Mouse (Mus musculus) kidney, adult 9 months (tissue): ENCODE measurements around the gene Calhm2.

Experiments used
- DNase-seq: peaks from one replicate; pipeline ENCODE4 v3.0.0; 2022

Gene Calhm2

DNA sequence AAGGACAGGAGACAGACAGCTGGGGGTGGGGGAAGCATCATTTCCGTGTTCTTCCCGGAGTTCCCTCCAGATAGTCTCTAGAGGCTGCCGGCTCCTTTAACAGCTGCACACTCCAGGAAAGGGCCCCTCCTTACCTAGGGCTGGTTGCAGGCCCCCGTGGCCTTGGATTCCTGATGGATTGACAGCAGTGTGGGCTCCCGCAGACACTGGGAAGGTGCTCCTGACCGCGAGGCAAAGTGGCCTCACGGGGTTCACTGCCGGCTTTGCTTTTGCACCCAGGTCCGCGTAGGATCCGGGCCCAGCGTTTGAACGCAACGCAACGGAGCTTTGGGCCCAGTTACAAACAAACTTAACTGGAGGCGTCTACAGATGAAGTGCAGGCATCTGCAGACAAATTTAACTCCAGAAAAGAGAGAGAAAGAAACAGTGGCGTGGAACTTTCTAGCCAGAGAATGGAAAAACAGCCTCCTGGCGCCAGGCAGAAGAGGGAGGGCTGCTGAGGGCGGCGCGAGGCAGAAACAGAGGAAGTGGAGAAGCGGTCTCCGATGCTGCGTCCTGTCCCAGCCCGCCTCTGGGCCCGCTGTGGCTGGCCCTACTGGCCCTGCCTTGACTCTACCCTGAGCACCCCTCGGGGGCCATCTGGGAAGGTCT, at the start of gene Calhm2:
Calhm2 (minus strand) TSS at position 524 of the 651 bp plus-strand sequence.
- no peak for DNase-seq

DNA sequence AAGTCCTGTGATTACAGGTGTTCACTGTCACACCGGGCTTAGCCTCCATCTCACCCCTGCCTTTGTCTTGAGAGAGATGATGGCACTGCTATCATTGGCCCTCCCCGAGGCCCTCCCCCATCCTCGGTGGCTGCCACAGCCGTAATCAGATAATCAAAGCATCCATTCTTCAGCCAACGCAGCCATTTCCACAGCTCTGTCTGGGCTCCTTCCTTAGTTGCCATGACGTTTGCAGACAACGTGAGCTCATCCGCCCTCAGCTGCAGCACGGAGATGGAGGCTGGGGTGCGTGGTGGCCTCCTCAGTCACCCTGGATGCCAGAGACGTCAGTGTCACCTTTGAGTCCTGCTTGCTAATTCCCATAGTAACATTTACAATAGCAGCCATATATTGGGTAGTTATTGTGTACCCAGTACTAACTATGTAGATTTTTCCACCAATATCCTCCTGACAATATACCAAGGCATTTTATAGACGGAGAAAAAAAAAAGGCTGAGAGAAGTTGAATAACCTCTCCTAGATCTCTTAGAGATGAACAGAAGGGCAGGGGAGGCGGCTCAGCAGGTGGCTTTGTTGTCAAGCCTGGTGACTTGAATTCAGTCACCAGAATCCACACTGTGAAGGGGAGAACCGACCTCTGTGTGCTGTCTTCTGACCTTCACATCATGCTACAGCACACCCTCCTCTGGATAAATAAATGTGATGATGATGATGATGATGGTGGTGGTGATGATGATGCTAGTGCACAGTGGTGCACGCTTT, 48.6 kb upstream of the Calhm2 start:
- no peak for DNase-seq

DNA sequence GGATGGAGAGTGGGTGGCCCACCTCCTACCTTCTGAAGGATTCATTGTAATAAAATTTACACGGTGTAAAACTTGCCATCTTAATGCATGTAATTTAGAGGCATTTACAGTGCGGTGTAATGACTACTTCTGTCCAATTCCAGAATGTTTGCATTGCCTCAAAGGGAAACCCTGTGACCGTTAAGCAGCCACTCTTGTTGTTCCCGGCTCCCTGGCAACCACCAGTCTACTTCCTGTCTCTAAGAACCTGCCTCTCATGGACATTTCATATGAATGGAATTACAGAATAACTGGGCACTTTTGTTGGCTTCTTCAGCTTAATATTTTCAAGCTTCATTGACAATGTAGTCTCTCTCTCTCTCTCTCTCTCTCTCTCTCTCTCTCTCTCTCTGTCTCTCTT, 46.6 kb upstream of the Calhm2 start:
- DNase-seq, result no peak

- no peak for DNase-seq
These were observed 46.1 kb upstream of the Calhm2 start for GRCm38 (mm10) chr19:47184221-47184620.

DNA sequence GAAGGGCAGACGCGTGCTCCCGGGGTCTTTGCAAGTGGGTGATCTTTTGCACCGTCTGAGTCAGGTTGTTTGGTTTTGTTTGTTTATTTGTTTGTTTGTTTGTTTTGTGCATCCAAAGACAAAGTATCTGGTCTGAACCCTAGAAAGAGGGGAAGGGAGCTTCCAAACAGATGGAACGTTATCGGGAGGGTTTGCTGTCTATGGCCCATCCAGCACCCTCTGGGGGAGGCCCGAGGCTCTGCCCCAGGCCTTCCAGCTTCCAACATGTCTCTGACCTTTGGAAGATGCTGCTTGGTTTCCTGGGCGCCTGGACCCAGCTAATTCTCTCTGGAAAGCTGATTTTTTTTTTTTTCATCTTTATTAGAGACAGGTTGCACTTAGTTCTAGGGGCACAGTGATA, 41.9 kb upstream of the Calhm2 start:
- DNase-seq, result no peak

- DNase-seq, result no peak
These were observed 41.2 kb upstream of the Calhm2 start for GRCm38 (mm10) chr19:47179272-47179809.

GRCm38 (mm10) chr19:47178431-47179271, 40.6 kb upstream of the Calhm2 start, which contains the start of gene Neurl1a:
Neurl1a (plus strand) TSS chr19:47178820.
- no peak for DNase-seq

DNA sequence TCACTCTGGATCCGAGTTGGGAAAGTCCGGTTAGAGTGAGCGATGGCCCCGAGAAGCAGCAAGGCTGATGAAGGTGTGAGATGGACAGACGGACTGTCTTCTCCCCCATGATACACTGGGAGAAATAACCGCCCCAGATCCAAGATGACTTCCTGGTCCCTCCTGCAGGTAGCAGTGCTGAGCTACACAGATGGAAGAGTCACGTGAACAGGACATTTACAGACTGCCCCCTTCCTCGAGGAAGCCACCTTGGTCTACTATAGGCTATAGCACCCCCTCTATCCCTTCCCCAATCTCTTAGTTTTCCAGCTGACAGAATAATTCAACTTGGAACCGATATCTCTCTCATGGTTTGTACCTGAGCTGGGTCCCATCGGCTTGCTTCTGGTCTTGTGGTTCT, 39.9 kb upstream of the Calhm2 start:
- DNase-seq, result no peak

DNA sequence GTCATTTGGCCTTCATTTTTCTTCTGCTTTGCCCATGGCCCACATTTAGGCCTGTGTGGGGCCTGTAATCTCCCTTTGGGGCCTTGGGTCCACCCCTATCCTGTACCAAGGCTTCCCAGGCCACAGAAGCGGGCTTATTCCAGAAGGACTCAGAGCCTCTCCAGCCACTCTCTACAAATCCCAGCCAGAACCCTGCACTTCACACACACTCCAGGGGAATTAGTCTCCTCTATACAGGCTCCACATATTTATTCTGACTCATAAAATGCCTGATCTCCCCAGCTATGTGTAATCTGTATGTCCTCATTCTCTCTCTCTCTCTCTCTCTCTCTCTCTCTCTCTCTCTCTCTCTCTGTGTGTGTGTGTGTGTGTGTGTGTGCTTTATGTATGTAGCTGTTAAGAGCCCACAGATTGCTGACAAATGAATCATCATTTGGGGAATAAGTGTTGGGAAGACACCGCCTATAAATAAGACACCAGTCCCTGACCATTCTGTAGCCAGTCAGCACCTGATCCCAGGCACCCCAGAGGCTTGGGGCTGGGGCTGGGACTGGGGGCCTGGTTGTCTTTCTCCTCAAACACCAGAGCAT, 38.9 kb upstream of the Calhm2 start:
- no peak for DNase-seq

DNA sequence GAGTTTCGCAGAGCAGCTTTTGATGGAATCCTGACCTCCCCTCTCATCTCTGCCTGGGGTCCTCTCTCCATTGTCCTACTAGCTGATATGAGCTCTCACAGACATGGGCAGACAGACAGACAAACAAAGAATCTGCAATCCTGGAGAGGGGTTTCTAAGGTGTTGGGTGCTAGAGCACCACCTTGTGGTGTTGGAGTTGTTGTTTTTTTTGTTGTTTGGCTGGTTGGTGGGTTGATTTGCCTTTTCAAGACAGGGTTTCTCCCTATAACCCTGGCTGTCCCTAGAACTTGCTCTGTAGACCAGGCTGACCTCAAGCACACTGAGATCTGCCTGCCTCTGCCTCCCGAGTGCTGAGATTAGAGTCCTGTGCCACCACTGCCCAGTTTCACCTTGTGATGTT, 37.4 kb upstream of the Calhm2 start:
- no peak for DNase-seq

- peak; percentile 58 for DNase-seq
These were observed 36.4 kb upstream of the Calhm2 start for GRCm38 (mm10) chr19:47174515-47174914.

DNA sequence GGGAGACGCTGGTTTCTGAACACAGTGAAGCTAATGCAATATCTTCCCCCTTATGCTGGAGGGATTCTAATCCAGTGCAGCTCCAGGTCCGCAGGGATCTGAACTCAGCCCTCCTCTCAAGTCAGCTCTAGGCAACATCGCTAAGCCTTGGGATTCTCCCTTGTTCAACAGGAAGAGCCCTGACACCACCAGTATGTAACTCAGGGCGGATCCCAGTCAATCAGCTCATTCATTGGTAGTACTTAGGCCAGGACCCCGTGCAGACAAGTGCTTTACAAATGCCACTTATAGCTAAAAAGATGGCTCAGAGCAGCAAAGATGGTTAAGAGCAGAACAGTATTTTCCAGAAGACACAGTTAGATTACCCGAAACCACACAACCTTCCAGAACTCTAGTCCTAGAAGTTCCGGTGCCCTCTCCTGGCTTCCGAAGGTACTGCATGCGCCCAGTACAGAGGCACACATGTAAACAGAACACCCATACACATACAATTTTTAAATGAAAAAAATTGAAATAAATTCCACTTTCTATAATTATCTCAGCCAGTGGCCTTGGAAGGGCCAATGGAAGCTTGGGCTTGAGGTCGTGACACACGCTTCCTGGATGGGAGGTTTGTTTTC, 30.8 kb upstream of the Calhm2 start:
- peak; percentile 89 for DNase-seq

GRCm38 (mm10) chr19:47168223-47168622, 30.1 kb upstream of the Calhm2 start:
- peak; percentile 48 for DNase-seq

- DNase-seq, result no peak
These were observed 29.6 kb upstream of the Calhm2 start for GRCm38 (mm10) chr19:47167617-47168214.

GRCm38 (mm10) chr19:47166758-47167157, 28.7 kb upstream of the Calhm2 start:
- DNase-seq, result no peak

GRCm38 (mm10) chr19:47163176-47163744, 25.2 kb upstream of the Calhm2 start:
- no peak for DNase-seq

DNA sequence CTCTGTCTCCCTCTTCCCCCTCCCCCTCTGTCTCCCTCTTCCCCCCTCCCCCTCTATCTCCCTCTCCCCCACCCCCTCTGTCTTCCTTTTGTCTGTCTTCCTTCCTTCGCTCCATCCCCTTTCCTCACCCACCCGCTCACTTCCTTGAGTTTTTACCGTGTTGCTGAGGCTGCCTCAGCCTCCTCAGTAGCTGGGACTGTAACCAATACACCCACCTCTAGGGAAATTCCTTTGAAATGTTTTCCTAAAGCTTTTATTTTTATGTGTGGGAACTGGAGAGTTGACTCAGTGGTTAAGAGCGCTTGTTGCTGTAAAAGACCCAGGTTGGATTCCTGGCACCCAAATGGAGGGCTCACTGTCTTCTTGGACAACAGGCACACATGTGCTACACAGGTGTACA, 23.6 kb upstream of the Calhm2 start:
- DNase-seq, result no peak

- no peak for DNase-seq
These were observed 19.6 kb upstream of the Calhm2 start, which contains the start of gene Calhm3 for GRCm38 (mm10) chr19:47157664-47158063. Calhm3 (minus strand) TSS chr19:47157764.

DNA sequence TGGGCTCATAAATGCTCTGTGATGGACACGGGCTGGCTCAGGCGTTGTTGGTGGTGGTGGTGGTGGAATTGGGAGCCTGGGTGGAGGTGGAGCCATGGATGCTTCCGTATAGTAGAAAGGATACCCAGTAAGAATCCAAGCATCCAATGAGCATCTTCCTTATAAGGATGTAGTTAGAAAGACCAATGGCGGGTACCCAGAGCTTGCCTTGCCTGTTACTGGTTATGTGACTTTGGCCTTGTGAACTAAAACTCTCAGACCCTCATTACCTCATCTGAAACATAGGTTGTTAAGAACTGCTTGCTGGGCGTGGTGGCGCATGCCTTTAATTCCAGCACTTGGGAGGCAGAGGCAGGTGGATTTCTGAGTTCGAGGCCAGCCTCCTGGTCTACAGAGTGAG, 15.7 kb upstream of the Calhm2 start:
- DNase-seq, result no peak

GRCm38 (mm10) chr19:47152062-47152369, 13.9 kb upstream of the Calhm2 start:
- no peak for DNase-seq

- no peak for DNase-seq
These were observed 13.4 kb upstream of the Calhm2 start for GRCm38 (mm10) chr19:47151332-47152061.
